In the genomic region with DNA sequence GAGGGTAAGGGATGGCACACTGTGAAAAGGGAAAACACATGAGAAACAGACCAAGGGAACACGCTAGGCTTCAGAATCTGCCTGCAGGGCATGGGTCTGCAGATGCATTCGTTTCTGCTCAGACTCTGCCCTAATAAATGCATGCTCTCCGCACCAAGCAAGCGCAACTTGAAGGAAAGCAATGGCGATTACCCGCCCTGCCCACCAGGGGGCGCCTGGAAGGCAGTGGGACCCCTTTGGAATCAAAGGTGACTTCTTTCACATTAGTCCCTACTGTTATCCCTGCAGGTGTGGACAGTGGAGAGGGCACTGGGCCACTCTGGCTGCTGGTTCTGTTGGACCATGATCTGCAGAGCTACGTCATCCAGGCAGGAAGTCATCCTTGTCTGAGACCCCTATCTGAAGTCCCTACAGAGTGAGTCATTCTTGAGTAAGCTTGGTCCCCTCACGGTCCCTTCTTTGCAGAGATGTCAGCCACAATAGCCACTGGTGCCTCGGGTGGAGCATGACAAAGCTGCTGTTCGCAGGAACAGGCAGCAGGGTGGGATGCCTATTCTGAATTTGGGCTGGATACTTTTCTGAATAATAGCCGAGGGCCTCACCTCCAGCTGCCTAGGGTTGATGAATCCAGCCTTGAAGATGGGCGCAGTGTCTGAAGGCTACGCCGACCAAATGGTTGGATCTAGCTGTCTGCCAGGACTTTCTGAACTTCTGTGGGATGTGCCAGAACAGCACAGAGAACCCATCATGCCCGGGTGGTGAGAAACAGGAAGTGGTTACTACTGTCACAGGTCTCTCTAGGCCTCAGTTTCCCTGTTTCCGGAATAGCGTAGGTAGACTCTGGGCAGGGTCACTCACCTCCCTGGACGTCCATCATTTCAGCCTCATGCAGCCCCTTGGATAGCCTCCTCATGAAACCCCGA, we compare ENCODE assay signal across 8 mouse cellular contexts. TPM values are rescaled to one million over a fixed set of nuclear protein-coding genes. Genes with fewer than 3 reads are reported as not detected.
DNase-seq lines count a peak whose midpoint lies in the region.

No protein-coding gene starts in this region.

- peak; percentile 56 to 72 for DNase-seq in cerebellum, postnatal 14 days
- DNase-seq in cerebellum, adult 8-10 months, result no peak
- peak; percentile 49 for DNase-seq in 3T3-L1 (ENCODE audit: low read depth, low spot score)
- DNase-seq in adrenal gland, postnatal 14 days, result peak; percentile 75
- DNase-seq in gastrocnemius, postnatal 14 days, result peak; percentile 67
- DNase-seq in kidney, postnatal 25 days, result peak; percentile 59 to 61
- DNase-seq in natural killer cell, adult 2 months (ENCODE audit: low spot score in 2 of 2), result peak; percentile 38 to 58
- DNase-seq in right cerebral cortex, postnatal 10 days (ENCODE audit: low spot score in 2 of 2), result no peak

- intact Hi-C loops in gastrocnemius, postnatal 14 days (cut with DNase I; ENCODE audit: low total_unique reads), result no loop called here

RNA-seq across cellular contexts. Expression of a gene that starts 32.5 kb away (rescaled TPM):
- total RNA-seq in adrenal gland, postnatal 14 days (2021), result 52.4 and 53.9 TPM in 2 replicates
- 10 to 100 TPM; 40.9 to 51.4 TPM for total RNA-seq in gastrocnemius, postnatal 14 days (2021)

RNA-seq across cellular contexts. Expression of a gene that starts 42.4 kb away (rescaled TPM):
- 32.3 and 32.5 TPM in 2 replicates for total RNA-seq in adrenal gland, postnatal 14 days (2021)
- total RNA-seq in gastrocnemius, postnatal 14 days (2021), result 10 to 100 TPM; 45.2 to 45.5 TPM

Comparison
In these comparisons a context has a peak if more than half of its experiments do, and no peak if none do; other contexts are left out.
1. DNase-seq: peak in cerebellum, postnatal 14 days (2 of 2), 3T3-L1 (single experiment), adrenal gland, postnatal 14 days (single experiment), gastrocnemius, postnatal 14 days (single experiment), kidney, postnatal 25 days (2 of 2) and natural killer cell, adult 2 months (2 of 2); none in cerebellum, adult 8-10 months (single experiment) and right cerebral cortex, postnatal 10 days (0 of 2).